Comparison of ENCODE assay signal across 8 mouse cellular contexts in genomic region chr5:36829913-36830879, GRCm38 (mm10). TPM values are rescaled to one million over a fixed set of nuclear protein-coding genes. Genes with fewer than 3 reads are reported as not detected.
DNase-seq lines count a peak whose midpoint lies in the region; ATAC-seq and TF ChIP-seq lines count a peak whose summit lies in the region.

TSS of gene Man2b2 (minus strand) at chr5:36830653.

- DNase-seq in CH12.LX (ENCODE audit: extremely low read depth), result peak; percentile 86
- DNase-seq in c-Kit-positive CD71-positive TER-119-positive erythroid progenitor cells, embryonic 14.5 days (ENCODE audit: low spot score), result peak; percentile 82
- peak; percentile 89 to 95 for DNase-seq in heart, postnatal 10 days
- DNase-seq in large intestine, adult 2 months (ENCODE audit: low read depth, low spot score), result no peak
- peak; percentile 94 for DNase-seq in liver, postnatal 0 days
- DNase-seq in testis, postnatal 10 days (ENCODE audit: low spot score), result peak; percentile 97

- H3K79me2 ChIP-seq in CH12.LX (replicated peaks; ENCODE audit: control insufficient read depth, extremely low read depth, insufficient read depth, poor library complexity, severe bottlenecking), result no peaks in the 10 kb centered on the region

- H3K4me1 ChIP-seq in CH12.LX (ENCODE audit: control insufficient read depth in 1 of 2, insufficient read depth in 2 of 2), result peaks cover 6 to 20% of the 10 kb centered on the region in 2 experiments
- peaks cover 12% of the 10 kb centered on the region for H3K4me1 ChIP-seq in forebrain, embryonic 13.5 days
- peaks cover 18% of the 10 kb centered on the region for H3K4me1 ChIP-seq in liver, postnatal 0 days (ENCODE audit: insufficient read depth)
- H3K4me1 ChIP-seq in neural tube, embryonic 14.5 days (ENCODE audit: control insufficient read depth, insufficient read depth, low read length), result peaks cover 4% of the 10 kb centered on the region; the same call in 1 of the 2 replicates

- TF ChIP-seq RAD21 in CH12.LX (IDR thresholded peaks at IDR 0.05; ENCODE audit: low read depth, low read length), result peak; percentile 52

- intact Hi-C loops in heart, postnatal 10 days (cut with DNase I), result loop anchor here (1.0 kb wide), 1 partner anchor 74 kb away; no protein-coding TSS in a partner anchor

- TF ChIP-seq CTCF in CH12.LX (conservative IDR thresholded peaks at IDR 0.05 in 1 of 2, IDR thresholded peaks at IDR 0.05 in 1 of 2; ENCODE audit: low read depth in 2 of 2, low read length in 2 of 2), result peak; percentile 91 to 100
- peak; percentile 100 for TF ChIP-seq CTCF in liver, postnatal 0 days (IDR thresholded peaks at IDR 0.05; ENCODE audit: low read depth)

- H3K27me3 ChIP-seq in CH12.LX (replicated peaks), result peaks cover 37% of the 10 kb centered on the region
- no peaks in the 10 kb centered on the region for H3K27me3 ChIP-seq in forebrain, embryonic 13.5 days
- no peaks in the 10 kb centered on the region for H3K27me3 ChIP-seq in liver, postnatal 0 days (ENCODE audit: insufficient read depth, low read length)
- H3K27me3 ChIP-seq in neural tube, embryonic 14.5 days (ENCODE audit: control insufficient read depth, insufficient read depth, low read length), result no peaks in the 10 kb centered on the region

- peak within 1 kb of the TSS; percentile 80 to 90 (median 88) for H3K4me3 ChIP-seq in CH12.LX (replicated peaks in 1 of 3; ENCODE audit: low read depth in 2 of 3, low read length in 2 of 3, poor library complexity in 1 of 3)
- peak within 1 kb of the TSS; percentile 53 for H3K4me3 ChIP-seq in forebrain, embryonic 13.5 days
- peak within 1 kb of the TSS; percentile 89 for H3K4me3 ChIP-seq in liver, postnatal 0 days (ENCODE audit: low read depth, low read length)
- peak within 1 kb of the TSS; percentile 34 for H3K4me3 ChIP-seq in neural tube, embryonic 14.5 days (ENCODE audit: low read depth, low read length)

- in situ Hi-C loops in CH12.LX (cut with MboI; ENCODE audit: low pct_ligation_motif_present, low pct_unique_long_range_greater_than_20kb, low sequenced_read_pairs), result loop anchor here (5.0 kb wide), 1 partner anchor 87 kb away; no protein-coding TSS in a partner anchor

- dilution Hi-C loops in CH12.LX (cut with MboI; ENCODE audit: extremely low pct_ligation_motif_present, extremely low pct_unique_long_range_greater_than_20kb, low sequenced_read_pairs), result no loop called here

- peak; percentile 93 for ATAC-seq in forebrain, embryonic 13.5 days
- ATAC-seq in liver, postnatal 0 days, result peak; percentile 93
- ATAC-seq in neural tube, embryonic 14.5 days (ENCODE audit: low read depth), result peak; percentile 87

- TF ChIP-seq POLR2A in CH12.LX (IDR thresholded peaks at IDR 0.05; ENCODE audit: low read depth, low read length), result peak; percentile 74

- H3K27ac ChIP-seq in CH12.LX (ENCODE audit: insufficient read depth, low read depth), result peak within 1 kb of the TSS; percentile 2; the same call in 1 of the 2 replicates
- no peak within 1 kb of the TSS for H3K27ac ChIP-seq in forebrain, embryonic 13.5 days
- peak within 1 kb of the TSS; percentile 78 for H3K27ac ChIP-seq in liver, postnatal 0 days (ENCODE audit: low read depth)
- H3K27ac ChIP-seq in neural tube, embryonic 14.5 days (ENCODE audit: low read depth, low read length), result no peak within 1 kb of the TSS

- H3K36me3 ChIP-seq in CH12.LX (replicated peaks in 1 of 2; ENCODE audit: control insufficient read depth in 1 of 2, insufficient read depth in 1 of 2, low read length in 1 of 2), result peaks cover 33 to 41% of the 10 kb centered on the region in 2 experiments
- no peaks in the 10 kb centered on the region for H3K36me3 ChIP-seq in forebrain, embryonic 13.5 days (ENCODE audit: poor library complexity, severe bottlenecking)
- H3K36me3 ChIP-seq in liver, postnatal 0 days (replicated peaks; ENCODE audit: insufficient read depth, low read length), result peaks cover 27% of the 10 kb centered on the region
- no peaks in the 10 kb centered on the region for H3K36me3 ChIP-seq in neural tube, embryonic 14.5 days (ENCODE audit: control insufficient read depth, insufficient read depth, low read length)

- peak within 1 kb of the TSS; percentile 75 for H3K4me2 ChIP-seq in CH12.LX (ENCODE audit: insufficient read depth, low read depth, poor library complexity, severe bottlenecking)
- peak within 1 kb of the TSS; percentile 77 for H3K4me2 ChIP-seq in forebrain, embryonic 13.5 days
- peak within 1 kb of the TSS; percentile 97 for H3K4me2 ChIP-seq in liver, postnatal 0 days (ENCODE audit: low read depth, low read length)
- H3K4me2 ChIP-seq in neural tube, embryonic 14.5 days (ENCODE audit: low read depth, low read length), result peak within 1 kb of the TSS; percentile 50

- H3K9ac ChIP-seq in CH12.LX (ENCODE audit: insufficient read depth, low read depth), result peak within 1 kb of the TSS; percentile 75
- peak within 1 kb of the TSS; percentile 65 for H3K9ac ChIP-seq in forebrain, embryonic 13.5 days
- H3K9ac ChIP-seq in liver, postnatal 0 days (replicated peaks), result peak within 1 kb of the TSS; percentile 92
- peak within 1 kb of the TSS; percentile 43 for H3K9ac ChIP-seq in neural tube, embryonic 14.5 days (replicated peaks; ENCODE audit: low read depth, low read length)

- WGBS in forebrain, embryonic 13.5 days, result 3% methylated on average over 46 of the region's 46 CpGs
- 2% methylated on average over 46 of the region's 46 CpGs for WGBS in large intestine, adult 2 months
- WGBS in liver, postnatal 0 days (ENCODE audit: insufficient replicate concordance), result 1% methylated on average over 42 of the region's 46 CpGs
- 4% methylated on average over 45 of the region's 46 CpGs for WGBS in neural tube, embryonic 14.5 days

- peaks cover under 1% of the 10 kb centered on the region for H3K9me3 ChIP-seq in CH12.LX (replicated peaks; ENCODE audit: low read length)
- no peaks in the 10 kb centered on the region for H3K9me3 ChIP-seq in forebrain, embryonic 13.5 days (replicated peaks)
- no peaks in the 10 kb centered on the region for H3K9me3 ChIP-seq in liver, postnatal 0 days (ENCODE audit: low read length)
- H3K9me3 ChIP-seq in neural tube, embryonic 14.5 days (ENCODE audit: control insufficient read depth, low read length), result no peaks in the 10 kb centered on the region

- no peak; the same call in 1 of the 2 replicates for TF ChIP-seq EP300 in CH12.LX (IDR thresholded peaks at IDR 0.05; ENCODE audit: low read length)
- TF ChIP-seq EP300 in liver, postnatal 0 days (IDR thresholded peaks at IDR 0.05; ENCODE audit: low read depth), result no peak

TF ChIP-seq in CH12.LX, 34 proteins besides CTCF, POLR2A, EP300 and RAD21:
- TF ChIP-seq NELFE (IDR thresholded peaks at IDR 0.05; ENCODE audit: low read depth, low read length), result peak; percentile 93
- peak; percentile 100 for TF ChIP-seq ELF1 (IDR thresholded peaks at IDR 0.05; ENCODE audit: low read depth, low read length)
- peak; percentile 79 for TF ChIP-seq HCFC1 (IDR thresholded peaks at IDR 0.05; ENCODE audit: low read depth, low read length)
- peak; percentile 90 for TF ChIP-seq SIN3A (IDR thresholded peaks at IDR 0.05; ENCODE audit: low read length)
- TF ChIP-seq MEF2A (IDR thresholded peaks at IDR 0.05; ENCODE audit: borderline replicate concordance, low read depth, low read length), result peak; percentile 41; the same call in 1 of the 2 replicates
- peak; percentile 58; the same call in 1 of the 2 replicates for TF ChIP-seq IRF4 (IDR thresholded peaks at IDR 0.05; ENCODE audit: low read depth, low read length)
- no peak for TF ChIP-seq TBP (conservative IDR thresholded peaks at IDR 0.05; ENCODE audit: low read depth, low read length)
- TF ChIP-seq E2F4 (IDR thresholded peaks at IDR 0.05; ENCODE audit: insufficient replicate concordance, low read depth, low read length), result no peak
- TF ChIP-seq JUND (conservative IDR thresholded peaks at IDR 0.05; ENCODE audit: low read depth, low read length), result no peak
- no peak for TF ChIP-seq GABPA (IDR thresholded peaks at IDR 0.05; ENCODE audit: insufficient replicate concordance, low read depth, low read length)
- TF ChIP-seq NRF1 (IDR thresholded peaks at IDR 0.05; ENCODE audit: low read depth, low read length), result peak; percentile 48; the same call in 1 of the 2 replicates
- TF ChIP-seq TCF12 (IDR thresholded peaks at IDR 0.05; ENCODE audit: low read depth, low read length), result peak; percentile 74
- TF ChIP-seq KAT2A (IDR thresholded peaks at IDR 0.05; ENCODE audit: insufficient replicate concordance, low read length), result 0 out of 2 replicates have a peak, but pooled peaks have one; percentile 28
- TF ChIP-seq POLR2AphosphoS2 (IDR thresholded peaks at IDR 0.05; ENCODE audit: low read depth, low read length), result no peak
- TF ChIP-seq BHLHE40 (IDR thresholded peaks at IDR 0.05; ENCODE audit: low read depth, low read length), result peak; percentile 79
- TF ChIP-seq MXI1 (IDR thresholded peaks at IDR 0.05; ENCODE audit: low read depth, low read length), result peak; percentile 79; the same call in 1 of the 2 replicates
- 0 out of 2 replicates have a peak, but pooled peaks have one; percentile 14 for TF ChIP-seq ETS1 (conservative IDR thresholded peaks at IDR 0.05; ENCODE audit: low read depth, low read length)
- peak; percentile 69 for TF ChIP-seq SMC3 (IDR thresholded peaks at IDR 0.05; ENCODE audit: low read depth, low read length)
- TF ChIP-seq MYC (IDR thresholded peaks at IDR 0.05; ENCODE audit: low read depth, low read length), result peak; percentile 75; the same call in 1 of the 2 replicates
- peak; percentile 70; the same call in 1 of the 2 replicates for TF ChIP-seq MAX (IDR thresholded peaks at IDR 0.05; ENCODE audit: low read length)

RNA-seq across cellular contexts. Expression of gene Man2b2, which starts in this region (rescaled TPM):
- 17.2 and 29.9 TPM in 2 replicates for total RNA-seq in CH12.LX (2012; rRNA removed)
- total RNA-seq in CH12.LX (2014; rRNA removed), result 9.1 and 11.9 TPM in 2 replicates
- 34.5 and 39.4 TPM in 2 replicates for polyA plus RNA-seq in CH12.LX (2012; ENCODE audit: insufficient read length, low read depth)
- polyA plus RNA-seq in forebrain, embryonic 13.5 days (2015; fragmentation: Nextera tagmentation; extraction: Ambion mirVana), result 5.8 and 6.9 TPM in 2 replicates
- total RNA-seq in heart, postnatal 10 days (2021), result 10 to 100 TPM; 18.1 to 21.2 TPM
- 42.6 and 66.2 TPM in 2 replicates for polyA plus RNA-seq in large intestine, adult 2 months (2012; rRNA removed)
- 15.2 and 17.0 TPM in 2 replicates for polyA plus RNA-seq in liver, postnatal 0 days (2015; fragmentation: Nextera tagmentation; extraction: Ambion mirVana)
- polyA plus RNA-seq in neural tube, embryonic 14.5 days (2014; fragmentation: Nextera tagmentation; extraction: Ambion mirVana), result 12.2 and 14.0 TPM in 2 replicates

Comparison
In these comparisons a context has a peak if more than half of its experiments do, and no peak if none do; other contexts are left out.
1. H3K27ac ChIP-seq: peak in CH12.LX (single experiment) and liver, postnatal 0 days (single experiment); none in forebrain, embryonic 13.5 days (single experiment) and neural tube, embryonic 14.5 days (single experiment).
2. H3K4me3 ChIP-seq: peak in every context shown above with its lines; median percentile 89 in liver, postnatal 0 days; 88 in CH12.LX; 53 in forebrain, embryonic 13.5 days; 34 in neural tube, embryonic 14.5 days.
3. Peak in every context shown above with its lines, with median percentiles within 50 percentile points of each other: H3K4me2 ChIP-seq, H3K9ac ChIP-seq and ATAC-seq.